Mouse (Mus musculus) cerebellum, adult 9-11 months (tissue): Measurements from ENCODE around the gene AY761184.
"Not testable (repeated sequence)": the region's sequence is repeated elsewhere in the genome, so short reads cannot be mapped to it uniquely, and the experiment has no call there.

Experiments
- DNase-seq: peaks from one replicate; pipeline ENCODE4 v3.0.0; 2022

AY761184 gene

GRCm38 (mm10) chr8:21703545-21703944, at the start of gene AY761184:
Gene AY761184, minus strand, starts transcription at chr8:21703645.
- DNase-seq = not testable (repeated sequence)

- DNase-seq = not testable (repeated sequence)
Measured at GRCm38 (mm10) chr8:21665497-21665896, 37.9 kb downstream of the AY761184 start, which contains the start of gene Defa34. Gene Defa34, plus strand, starts transcription at chr8:21665797.

DNA sequence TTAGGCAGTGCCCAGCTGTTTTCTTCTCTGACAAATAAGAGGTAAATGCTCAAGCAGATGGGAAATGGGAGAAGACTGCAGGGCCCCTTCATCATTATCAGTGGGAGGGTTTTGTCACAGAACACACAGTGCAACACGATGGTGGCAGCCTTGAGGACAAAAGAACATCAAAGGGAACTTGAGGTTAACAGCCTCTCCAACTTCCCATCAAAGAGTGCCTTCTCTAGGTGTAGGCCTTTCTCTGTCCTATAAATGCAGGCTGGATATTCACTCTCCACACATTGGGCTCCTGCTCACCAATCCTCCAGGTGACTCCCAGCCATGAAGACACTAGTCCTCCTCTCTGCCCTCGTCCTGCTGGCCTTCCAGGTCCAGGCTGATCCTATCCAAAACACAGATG, 48.0 kb downstream of the AY761184 start, which contains the start of gene Defa17:
TSS of gene Defa17 (plus strand) at position 301 of the 400 bp plus-strand sequence.
- not testable (repeated sequence) for DNase-seq
